Mouse (Mus musculus): ENCODE data around the gene Ubxn11.

- TF ChIP-seq CTCF (IDR thresholded peaks at IDR 0.05; ENCODE audit: low read depth, low read length), result no peak
- TF ChIP-seq POLR2A (IDR thresholded peaks at IDR 0.05; ENCODE audit: extremely low read depth, insufficient read depth, low read length), result no peak
Measured at GRCm38 (mm10) chr4:134132117-134132516, 29.7 kb downstream of the Ubxn11 start.
